Mouse (Mus musculus) retina, embryonic 14.5 days (tissue): ENCODE data around the gene Mocs2.
A peak's percentile ranks its signal among the peaks of the same experiment; 100 is the strongest.

Experiments
- DNase-seq: peaks from one replicate; pipeline ENCODE4 v3.0.0-alpha.2; 2015; ENCODE audit warnings: low spot score

Gene Mocs2

GRCm38 (mm10) chr13:114854023-114854422, 36.0 kb downstream of the Mocs2 start:
- DNase-seq, result no peak

GRCm38 (mm10) chr13:114854428-114854827, 36.4 kb downstream of the Mocs2 start:
- no peak for DNase-seq

DNA sequence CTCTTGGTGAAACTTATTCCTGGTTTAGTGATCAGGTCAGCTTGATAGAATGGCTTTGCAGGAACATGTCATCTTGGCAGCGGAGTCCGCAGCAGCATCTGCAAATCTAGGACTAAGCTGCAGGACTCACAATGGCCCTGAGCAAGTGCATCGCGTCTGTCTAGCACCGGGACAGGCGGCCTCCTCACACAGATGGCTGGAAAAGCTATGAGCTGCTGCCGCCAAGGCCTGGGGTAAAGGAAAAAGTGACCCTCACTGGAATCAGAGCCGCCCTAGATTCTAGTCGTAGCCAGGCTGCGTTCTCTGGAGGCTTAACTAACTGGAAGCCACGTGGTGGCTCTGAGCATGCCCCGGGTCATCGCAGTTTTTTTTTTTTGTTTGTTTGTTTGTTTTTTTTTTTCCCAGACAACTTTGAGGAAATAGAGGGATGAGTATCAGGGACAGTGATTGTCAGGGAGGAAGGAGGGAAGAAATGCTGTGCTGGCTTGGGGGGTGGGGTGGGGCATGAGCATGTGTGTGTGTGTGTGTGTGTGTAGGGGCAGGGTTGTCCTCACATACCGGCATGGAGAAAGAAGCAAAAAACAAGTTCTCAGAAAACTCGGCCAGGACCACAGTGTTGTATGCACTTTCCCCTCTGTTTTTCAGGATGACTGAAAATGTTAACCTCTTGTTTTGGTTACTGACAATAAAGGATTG, 37.7 kb downstream of the Mocs2 start:
- DNase-seq, result peak; percentile 63

GRCm38 (mm10) chr13:114856269-114856627, 38.2 kb downstream of the Mocs2 start:
- DNase-seq, result peak; percentile 13

- no peak for DNase-seq
Observed at GRCm38 (mm10) chr13:114857525-114857924, 39.5 kb downstream of the Mocs2 start.

- DNase-seq, result no peak
Observed at GRCm38 (mm10) chr13:114874738-114875137, 56.7 kb downstream of the Mocs2 start.

GRCm38 (mm10) chr13:114876005-114876520, 58.0 kb downstream of the Mocs2 start:
- DNase-seq, result no peak

- DNase-seq, result no peak
Observed at GRCm38 (mm10) chr13:114878667-114879066, 60.6 kb downstream of the Mocs2 start.
